17 mouse cellular contexts compared by ENCODE assay signal in the genomic region with DNA sequence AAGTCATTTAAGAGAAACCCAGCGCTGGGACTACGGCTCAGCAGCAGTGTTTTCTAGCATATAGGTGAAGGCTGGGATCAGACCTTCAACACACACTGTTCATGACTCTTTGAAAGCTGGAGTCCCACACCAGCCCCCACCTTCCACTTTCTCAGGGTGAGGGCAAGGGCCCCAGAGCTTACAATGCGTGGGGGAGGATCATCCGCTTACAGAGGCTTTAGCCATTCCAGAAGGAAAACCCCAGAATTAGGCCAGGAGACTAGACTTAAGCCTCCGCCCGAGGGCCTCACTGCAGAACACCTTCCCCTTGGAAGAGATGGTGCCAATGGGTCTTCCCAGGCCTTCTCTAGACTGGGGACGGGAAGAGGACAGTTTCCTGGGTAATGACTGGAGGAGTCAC. TPM values are rescaled to one million over a fixed set of nuclear protein-coding genes. Genes with fewer than 3 reads are reported as not detected.
"Had no signal": no experiment of that assay in that cellular context is flagged by ENCODE, and none has a peak within 500 bp of the region (broad histone marks: within the 10 kb centered on the region; RNA-seq: fewer than 3 reads in every experiment).

No protein-coding gene starts in this region.

- ATAC-seq: intestine, postnatal 0 days; liver, postnatal 0 days; lung, postnatal 0 days; midbrain, embryonic 16.5 days had no signal

- H3K27ac ChIP-seq: limb, embryonic 15.5 days; liver, embryonic 14.5 days; macrophage; midbrain, embryonic 12.5 days; neural tube, embryonic 13.5 days had no signal

- H3K4me3 ChIP-seq: limb, embryonic 15.5 days; midbrain, embryonic 12.5 days; myocyte; neural tube, embryonic 13.5 days had no signal

- DNase-seq: kidney, adult 2 months; kidney, postnatal 10 days; kidney, postnatal 4 days; left cerebral cortex, postnatal 4 days; liver, postnatal 0 days; lung, embryonic 14.5 days; thymus, adult 18-20 months had no signal

- H3K9ac ChIP-seq: limb, embryonic 15.5 days; liver, embryonic 14.5 days; liver, postnatal 0 days; lung, embryonic 14.5 days; midbrain, embryonic 12.5 days; neural tube, embryonic 13.5 days had no signal

- H3K4me2 ChIP-seq: limb, embryonic 15.5 days; liver, embryonic 11.5 days; lung, embryonic 14.5 days; midbrain, embryonic 12.5 days; neural tube, embryonic 13.5 days had no signal

- H3K36me3 ChIP-seq: limb, embryonic 15.5 days; midbrain, embryonic 12.5 days; neural tube, embryonic 13.5 days had no signal

- H3K9me3 ChIP-seq: limb, embryonic 15.5 days; midbrain, embryonic 12.5 days; neural tube, embryonic 13.5 days had no signal

RNA-seq across cellular contexts. Expression of a gene that starts 8.3 kb away (rescaled TPM):
- polyA plus RNA-seq: liver, embryonic 11.5 days; liver, postnatal 0 days; lung, embryonic 14.5 days; macrophage; midbrain, embryonic 12.5 days; midbrain, embryonic 16.5 days; myocyte; neural tube, embryonic 13.5 days had no signal
